Mouse (Mus musculus): ENCODE results near the gene Cog4. TPM values are rescaled to one million over a fixed set of nuclear protein-coding genes. Genes with fewer than 3 reads are reported as not detected.

The Cog4 gene
- polyA plus RNA-seq, 1 experiment from 2014 or later: 79.9 TPM

DNA sequence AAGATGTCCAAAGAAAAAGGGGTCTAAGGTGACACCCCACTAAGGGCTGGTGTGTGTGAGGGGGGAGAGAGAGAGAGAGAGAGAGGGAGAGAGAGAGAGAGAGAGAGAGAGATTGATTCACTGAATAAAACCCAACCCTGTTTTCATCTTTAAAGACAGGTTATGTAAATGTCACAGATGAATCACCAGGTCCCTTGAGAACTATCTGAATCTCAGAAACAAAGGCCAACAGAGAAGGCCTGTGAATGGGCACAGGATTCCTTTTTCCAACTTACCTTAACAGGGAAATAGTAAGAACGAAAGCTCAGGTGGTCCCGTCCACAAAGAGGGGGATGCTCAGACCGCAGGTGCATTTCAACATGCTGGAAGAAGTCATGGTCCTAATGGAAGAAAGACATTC, 35.3 kb upstream of the Cog4 start:
- peaks cover 26% of the 10 kb centered on the region for H3K4me1 ChIP-seq
- peaks cover 70% of the 10 kb centered on the region for H3K36me3 ChIP-seq
- no peak overlapping the region for H3K4me3 ChIP-seq (replicated peaks)
- no peaks in the 10 kb centered on the region for H3K27me3 ChIP-seq
- no peaks in the 10 kb centered on the region for H3K9me3 ChIP-seq (replicated peaks)
- WGBS: 93% methylated on average over 3 of the region's 3 CpGs
- no peak overlapping the region for H3K4me2 ChIP-seq (replicated peaks)
- no peak overlapping the region for H3K9ac ChIP-seq
- H3K27ac ChIP-seq (replicated peaks): no peak overlapping the region
- ATAC-seq (ENCODE audit: insufficient number of reproducible peaks, low FRiP score, low TSS enrichment, low read depth): no peak

DNA sequence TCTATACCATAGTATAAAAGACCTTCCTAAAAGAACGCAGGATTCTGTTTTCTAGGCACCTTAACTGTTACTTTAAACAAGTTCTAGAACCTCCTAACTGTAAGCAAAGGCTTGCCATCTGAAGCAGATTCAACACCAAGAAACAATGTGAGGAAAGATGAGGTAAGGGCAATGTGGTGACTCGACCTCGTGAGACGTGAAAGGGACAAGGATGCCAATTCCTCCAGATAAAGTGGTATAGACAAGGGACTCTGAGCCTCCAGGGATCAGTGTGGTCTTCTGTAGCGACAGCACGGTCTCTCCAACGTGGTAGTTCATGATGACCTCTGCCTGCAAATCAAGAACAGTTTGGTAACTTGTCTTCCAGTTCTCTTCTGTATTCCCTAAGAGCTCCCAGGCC, 34.6 kb upstream of the Cog4 start:
- H3K4me1 ChIP-seq: peaks cover 26% of the 10 kb centered on the region
- ATAC-seq (ENCODE audit: insufficient number of reproducible peaks, low FRiP score, low TSS enrichment, low read depth): no peak
- H3K9ac ChIP-seq: no peak overlapping the region
- H3K4me3 ChIP-seq (replicated peaks): no peak overlapping the region
- H3K27ac ChIP-seq (replicated peaks): no peak overlapping the region
- WGBS: 90% methylated on average over 7 of the region's 7 CpGs
- H3K9me3 ChIP-seq (replicated peaks): no peaks in the 10 kb centered on the region
- H3K36me3 ChIP-seq: peaks cover 76% of the 10 kb centered on the region
- H3K27me3 ChIP-seq: no peaks in the 10 kb centered on the region
- H3K4me2 ChIP-seq (replicated peaks): no peak overlapping the region

DNA sequence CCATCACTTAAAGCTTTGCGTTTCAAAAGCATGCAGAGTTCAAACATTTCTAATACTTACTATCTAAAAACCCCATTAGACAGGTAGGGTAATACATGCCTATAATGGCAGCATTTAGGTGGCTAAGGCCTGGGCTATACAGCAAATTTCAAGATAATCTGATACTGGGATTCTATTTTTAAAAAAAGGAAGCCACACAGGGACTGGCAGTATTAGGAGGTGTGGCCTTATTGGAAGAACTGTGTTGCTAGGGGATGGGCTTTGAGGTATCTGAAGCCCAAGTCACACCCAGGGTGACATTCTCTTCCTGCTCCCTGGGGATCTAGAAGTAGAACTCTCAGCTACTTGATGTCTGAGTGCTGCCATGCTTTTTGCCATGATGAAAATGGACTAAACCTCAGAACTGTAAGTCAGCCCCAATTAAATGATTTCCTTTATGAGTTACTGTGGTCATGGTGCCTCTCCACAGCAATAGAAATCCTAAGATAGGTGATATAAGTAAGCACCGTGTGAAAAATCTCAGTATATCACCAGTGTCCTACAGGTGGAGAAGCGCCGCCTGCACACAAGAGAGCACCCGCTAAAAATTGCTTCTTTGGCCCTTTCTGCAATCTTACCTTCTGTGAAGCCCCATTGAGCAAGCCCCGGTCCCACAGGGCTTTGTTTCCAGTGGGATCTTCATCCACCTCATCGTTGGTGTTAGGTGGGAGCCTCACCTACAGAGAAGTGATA, 33.9 kb upstream of the Cog4 start:
- no peak overlapping the region for H3K9ac ChIP-seq
- no peaks in the 10 kb centered on the region for H3K9me3 ChIP-seq (replicated peaks)
- peaks cover 84% of the 10 kb centered on the region for H3K36me3 ChIP-seq
- H3K4me1 ChIP-seq: peaks cover 25% of the 10 kb centered on the region
- no peaks in the 10 kb centered on the region for H3K27me3 ChIP-seq
- H3K4me3 ChIP-seq (replicated peaks): no peak overlapping the region
- no peak overlapping the region for H3K27ac ChIP-seq (replicated peaks)
- H3K4me2 ChIP-seq (replicated peaks): no peak overlapping the region
- WGBS: 93% methylated on average over 7 of the region's 7 CpGs
- no peak for ATAC-seq (ENCODE audit: insufficient number of reproducible peaks, low FRiP score, low TSS enrichment, low read depth)

DNA sequence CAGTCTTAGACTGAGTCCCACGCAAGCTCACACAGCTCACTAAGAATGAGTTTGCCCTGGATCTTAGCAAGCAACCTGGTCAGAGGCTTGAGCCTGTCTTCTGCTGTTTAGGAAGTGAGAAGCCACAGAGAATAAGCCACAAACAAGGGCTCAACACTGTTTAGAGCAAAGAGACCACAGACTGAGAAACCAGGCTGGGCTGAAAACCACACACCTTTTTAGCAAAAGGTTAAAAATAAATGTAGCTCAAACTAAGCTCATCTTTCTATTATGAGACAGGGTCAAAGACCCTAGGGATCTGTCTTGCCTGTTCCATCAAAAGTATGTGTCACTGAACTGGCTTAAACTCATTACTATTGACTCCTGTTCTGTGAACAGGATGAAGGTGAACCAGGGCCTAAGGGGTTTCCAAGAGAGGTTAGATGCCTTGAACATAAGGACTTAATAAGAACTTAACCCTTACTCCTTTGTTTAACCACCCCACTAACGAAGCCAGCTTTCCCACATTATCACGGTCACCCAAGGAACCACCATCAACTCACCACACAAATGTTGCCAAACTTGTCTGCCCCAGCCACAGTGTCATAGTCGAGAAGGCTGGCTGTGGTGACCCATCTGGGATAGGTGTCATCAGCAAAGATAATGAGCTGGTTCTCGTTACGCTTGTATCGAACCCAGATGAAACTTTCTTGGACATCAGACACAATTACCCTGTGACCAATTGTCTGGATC, 33.2 kb upstream of the Cog4 start:
- 82% methylated on average over 7 of the region's 7 CpGs for WGBS
- Histone ChIP-seq H3K4me3 (replicated peaks) (no peak overlapping the region), H3K27ac (replicated peaks) (no peak overlapping the region), H3K4me1 (peaks cover 18% of the 10 kb centered on the region), H3K36me3 (peaks cover 91% of the 10 kb centered on the region), H3K9ac (no peak overlapping the region), H3K27me3 (no peaks in the 10 kb centered on the region), H3K4me2 (replicated peaks) (no peak overlapping the region), H3K9me3 (replicated peaks) (no peaks in the 10 kb centered on the region)
- ATAC-seq (ENCODE audit: insufficient number of reproducible peaks, low FRiP score, low TSS enrichment, low read depth): no peak

DNA sequence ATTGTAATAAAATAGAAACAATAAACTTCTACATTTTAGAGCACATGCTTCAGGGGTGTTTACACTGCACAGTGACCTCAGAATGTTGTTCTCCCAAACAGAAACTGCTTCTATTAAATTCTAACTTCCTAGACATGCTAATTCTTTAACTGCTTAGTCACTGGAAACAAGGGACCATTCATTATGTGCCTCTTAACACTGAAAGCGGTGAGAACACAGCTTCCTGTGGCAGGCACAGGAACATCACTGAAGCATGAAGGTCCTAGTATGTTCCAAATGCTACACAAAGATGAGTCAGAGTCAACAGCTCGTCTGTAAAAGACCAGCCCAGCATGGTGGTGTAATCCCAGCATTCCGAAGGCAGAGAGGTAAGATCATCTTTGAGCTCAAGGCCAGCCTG, 31.1 kb upstream of the Cog4 start:
- Histone ChIP-seq H3K27ac (replicated peaks) (no peak overlapping the region), H3K36me3 (peaks cover 98% of the 10 kb centered on the region), H3K9ac (no peak overlapping the region), H3K27me3 (no peaks in the 10 kb centered on the region), H3K9me3 (replicated peaks) (no peaks in the 10 kb centered on the region), H3K4me2 (replicated peaks) (no peak overlapping the region), H3K4me1 (no peaks in the 10 kb centered on the region), H3K4me3 (replicated peaks) (no peak overlapping the region)
- ATAC-seq (ENCODE audit: insufficient number of reproducible peaks, low FRiP score, low TSS enrichment, low read depth): no peak
- 63% methylated on average over 3 of the region's 3 CpGs for WGBS

DNA sequence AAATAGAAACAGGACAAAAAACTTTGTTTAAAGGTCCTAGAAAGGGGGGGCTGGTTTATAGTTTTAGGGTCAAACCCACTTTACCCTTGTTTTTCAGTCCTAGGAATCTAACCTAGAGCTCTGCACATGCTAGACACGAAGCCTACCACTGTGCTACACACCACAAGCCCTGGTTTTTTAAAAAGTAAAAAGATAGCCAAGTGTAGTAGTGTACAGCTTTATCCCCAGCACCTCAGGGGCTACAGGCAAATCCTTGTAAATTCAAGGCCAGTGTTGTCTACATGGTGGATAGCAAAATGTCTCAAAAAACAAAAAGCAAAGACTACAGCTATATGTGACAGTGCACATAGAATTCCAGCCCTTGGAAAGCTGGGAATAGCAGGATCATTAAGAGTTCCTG, 29.4 kb upstream of the Cog4 start:
- Histone ChIP-seq H3K4me3 (replicated peaks) (no peak overlapping the region), H3K4me2 (replicated peaks) (no peak overlapping the region), H3K9me3 (replicated peaks) (no peaks in the 10 kb centered on the region), H3K27ac (replicated peaks) (no peak overlapping the region), H3K4me1 (no peaks in the 10 kb centered on the region), H3K36me3 (peaks cover 98% of the 10 kb centered on the region), H3K9ac (no peak overlapping the region), H3K27me3 (no peaks in the 10 kb centered on the region)
- ATAC-seq (ENCODE audit: insufficient number of reproducible peaks, low FRiP score, low TSS enrichment, low read depth): no peak
- WGBS: 89% methylated on average over 1 of the region's 1 CpGs

DNA sequence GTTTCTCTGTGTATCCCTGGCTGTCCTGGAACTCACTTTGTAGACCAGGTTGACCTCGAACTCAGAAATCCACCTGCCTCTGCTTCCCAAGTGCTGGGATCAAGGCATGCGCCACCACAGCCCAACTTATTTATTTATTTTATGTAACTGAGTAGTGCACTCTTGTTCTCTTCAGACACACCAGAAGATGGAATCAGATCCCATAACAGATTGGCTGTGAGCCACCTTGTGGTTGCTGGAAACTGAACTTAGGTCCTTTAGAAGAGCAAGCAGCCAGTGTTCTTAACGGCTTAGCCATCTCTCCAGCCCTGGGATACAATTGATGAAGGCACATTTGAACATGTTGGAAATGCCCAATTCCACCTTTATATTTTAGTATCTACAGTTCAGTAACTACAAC, 27.8 kb upstream of the Cog4 start:
- Histone ChIP-seq H3K4me1 (no peaks in the 10 kb centered on the region), H3K27ac (replicated peaks) (no peak overlapping the region), H3K9ac (no peak overlapping the region), H3K4me3 (replicated peaks) (no peak overlapping the region), H3K27me3 (no peaks in the 10 kb centered on the region), H3K4me2 (replicated peaks) (no peak overlapping the region), H3K36me3 (peaks cover 98% of the 10 kb centered on the region), H3K9me3 (replicated peaks) (no peaks in the 10 kb centered on the region)
- no peak for ATAC-seq (ENCODE audit: insufficient number of reproducible peaks, low FRiP score, low TSS enrichment, low read depth)
- WGBS: 81% methylated on average over 3 of the region's 3 CpGs

DNA sequence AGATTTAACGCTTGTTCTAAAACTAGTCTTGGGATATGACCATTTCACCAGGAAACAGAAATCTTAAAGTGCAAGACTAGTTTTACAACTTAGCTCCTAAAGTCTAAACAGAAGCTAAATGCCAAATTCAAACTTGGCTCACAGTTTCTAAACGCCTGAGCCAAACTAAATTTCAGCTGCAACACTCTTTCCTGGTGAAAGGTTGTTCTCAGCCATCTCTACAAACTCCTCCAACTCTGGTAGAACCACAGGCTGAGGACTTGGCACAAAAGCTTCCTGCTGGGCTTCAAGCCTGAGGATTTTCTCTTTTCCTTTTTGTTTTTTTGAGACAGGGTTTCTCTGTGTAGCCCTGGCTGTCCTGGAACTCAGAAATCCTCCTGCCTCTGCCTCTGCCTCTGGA, 26.1 kb upstream of the Cog4 start:
- Histone ChIP-seq H3K27me3 (no peaks in the 10 kb centered on the region), H3K4me2 (replicated peaks) (no peak overlapping the region), H3K4me1 (no peaks in the 10 kb centered on the region), H3K4me3 (replicated peaks) (no peak overlapping the region), H3K27ac (replicated peaks) (no peak overlapping the region), H3K9me3 (replicated peaks) (no peaks in the 10 kb centered on the region), H3K36me3 (peaks cover 97% of the 10 kb centered on the region), H3K9ac (no peak overlapping the region)
- no peak for ATAC-seq (ENCODE audit: insufficient number of reproducible peaks, low FRiP score, low TSS enrichment, low read depth)
- WGBS: 89% methylated on average over 2 of the region's 2 CpGs

DNA sequence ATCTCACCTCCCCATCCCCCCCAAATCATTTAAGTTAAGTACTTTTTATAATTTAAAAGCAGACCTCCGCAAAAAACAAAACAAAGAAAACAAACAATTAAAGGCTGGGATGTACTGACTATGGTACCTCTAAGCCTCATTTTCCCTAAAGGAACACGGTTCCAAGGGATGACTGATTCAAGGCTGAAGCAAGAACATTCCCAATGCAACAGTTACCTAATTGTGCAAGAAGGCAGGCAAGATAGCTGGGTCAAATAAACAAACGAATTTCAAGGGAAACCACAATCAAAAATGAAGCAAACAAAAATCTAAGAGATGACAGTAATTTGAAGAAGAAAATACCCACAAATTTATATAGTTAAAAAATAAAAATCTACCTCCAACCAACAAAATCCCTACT, 24.4 kb upstream of the Cog4 start:
- WGBS: 86% methylated on average over 3 of the region's 3 CpGs
- ATAC-seq (ENCODE audit: insufficient number of reproducible peaks, low FRiP score, low TSS enrichment, low read depth): no peak
- Histone ChIP-seq H3K9me3 (replicated peaks) (no peaks in the 10 kb centered on the region), H3K4me1 (no peaks in the 10 kb centered on the region), H3K36me3 (peaks cover 98% of the 10 kb centered on the region), H3K4me3 (replicated peaks) (no peak overlapping the region), H3K27ac (replicated peaks) (no peak overlapping the region), H3K4me2 (replicated peaks) (no peak overlapping the region), H3K27me3 (no peaks in the 10 kb centered on the region), H3K9ac (no peak overlapping the region)

DNA sequence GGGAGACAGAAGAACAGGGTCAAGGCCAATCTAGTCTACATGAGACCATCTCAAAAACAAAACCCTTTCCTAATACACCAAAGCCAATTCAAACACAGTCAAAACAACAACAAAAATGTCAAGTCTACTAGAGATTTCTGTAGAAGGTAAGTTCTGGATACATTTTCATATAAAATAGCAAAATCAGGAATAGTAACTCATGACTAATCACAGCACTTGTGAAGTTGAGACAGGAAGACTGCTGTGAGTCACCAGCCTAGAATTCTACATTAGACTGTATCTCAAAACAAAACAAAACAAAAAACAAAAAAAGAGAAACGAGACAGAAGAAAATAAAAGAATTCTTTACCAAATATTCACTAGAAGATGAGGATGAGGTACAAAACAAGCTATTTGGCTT, 21.5 kb upstream of the Cog4 start:
- no peak for ATAC-seq (ENCODE audit: insufficient number of reproducible peaks, low FRiP score, low TSS enrichment, low read depth)
- Histone ChIP-seq H3K4me1 (no peaks in the 10 kb centered on the region), H3K36me3 (peaks cover 99% of the 10 kb centered on the region), H3K27ac (replicated peaks) (no peak overlapping the region), H3K9ac (no peak overlapping the region), H3K4me2 (replicated peaks) (no peak overlapping the region), H3K27me3 (no peaks in the 10 kb centered on the region), H3K9me3 (replicated peaks) (no peaks in the 10 kb centered on the region), H3K4me3 (replicated peaks) (no peak overlapping the region)
- WGBS: 87% methylated on average over 1 of the region's 1 CpGs

DNA sequence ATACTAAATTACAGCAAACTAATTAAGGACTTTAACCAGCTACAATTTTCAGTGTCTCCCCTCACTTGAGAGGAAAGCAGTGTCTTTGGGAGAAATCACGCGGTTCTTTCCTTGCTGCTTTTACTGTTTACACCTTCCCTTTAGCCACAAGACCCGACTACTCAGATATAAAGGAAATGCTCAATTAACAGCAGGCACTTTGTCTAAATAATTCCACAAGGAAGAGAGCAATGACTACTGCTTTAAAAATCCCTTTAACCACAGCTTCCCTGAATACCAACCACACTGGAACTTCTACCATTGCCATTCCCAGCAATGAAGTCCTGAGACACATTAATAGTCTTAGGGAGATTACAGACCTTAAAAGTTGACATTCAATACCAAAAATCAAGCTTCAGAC, 17.9 kb upstream of the Cog4 start:
- Histone ChIP-seq H3K9me3 (replicated peaks) (no peaks in the 10 kb centered on the region), H3K4me1 (no peaks in the 10 kb centered on the region), H3K27ac (replicated peaks) (no peak overlapping the region), H3K9ac (no peak overlapping the region), H3K4me2 (replicated peaks) (no peak overlapping the region), H3K36me3 (peaks cover 96% of the 10 kb centered on the region), H3K27me3 (no peaks in the 10 kb centered on the region), H3K4me3 (replicated peaks) (no peak overlapping the region)
- no peak for ATAC-seq (ENCODE audit: insufficient number of reproducible peaks, low FRiP score, low TSS enrichment, low read depth)
- 82% methylated on average over 3 of the region's 3 CpGs for WGBS

DNA sequence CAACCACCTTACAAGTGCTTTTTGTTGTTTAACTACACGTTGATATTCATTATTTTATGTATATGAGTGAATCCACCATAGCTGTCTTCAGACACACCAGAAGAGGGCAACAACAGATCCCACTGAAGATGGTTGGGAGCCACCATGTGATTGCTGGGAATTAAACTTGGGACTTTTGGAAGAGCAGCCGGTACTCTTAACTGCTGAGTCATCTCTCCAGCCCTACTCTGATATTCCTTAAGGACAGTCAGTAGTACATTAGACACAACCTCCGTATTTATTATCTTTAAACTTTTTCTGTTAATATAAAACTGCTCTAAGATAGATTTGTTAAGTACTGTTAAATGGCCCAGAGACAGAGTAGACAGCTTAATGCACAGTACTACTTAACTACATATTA, 14.4 kb upstream of the Cog4 start:
- WGBS: 88% methylated on average over 3 of the region's 3 CpGs
- peaks cover 94% of the 10 kb centered on the region for H3K36me3 ChIP-seq
- H3K4me1 ChIP-seq: no peaks in the 10 kb centered on the region
- H3K9ac ChIP-seq: no peak overlapping the region
- H3K27me3 ChIP-seq: no peaks in the 10 kb centered on the region
- ATAC-seq (ENCODE audit: insufficient number of reproducible peaks, low FRiP score, low TSS enrichment, low read depth): no peak
- H3K4me3 ChIP-seq (replicated peaks): no peak overlapping the region
- H3K4me2 ChIP-seq (replicated peaks): no peak overlapping the region
- H3K9me3 ChIP-seq (replicated peaks): no peaks in the 10 kb centered on the region
- H3K27ac ChIP-seq (replicated peaks): no peak overlapping the region
